Mouse (Mus musculus) gastrocnemius, adult 2 months (tissue): ENCODE results near the gene Nifk. TPM values are rescaled to one million over a fixed set of nuclear protein-coding genes. Genes with fewer than 3 reads are reported as not detected.
A peak's percentile ranks its signal among the peaks of the same experiment; 100 is the strongest.

Experiments
- DNase-seq: peaks from one replicate; pipeline ENCODE4 v3.0.0; 2022
- H3K27ac ChIP-seq: fragments of 200-600 bp; 2 replicates; pipeline ENCODE4 v1.8.1; 2022; ENCODE audit warnings: mild to moderate bottlenecking
- H3K4me3 ChIP-seq: fragments of 200-600 bp; 2 replicates; pipeline ENCODE4 v1.8.1; 2022; ENCODE audit warnings: mild to moderate bottlenecking, moderate library complexity
- CTCF ChIP-seq: fragments of 200-600 bp; IDR thresholded peaks from 2 replicates; pipeline ENCODE4 v1.8.1; 2022; ENCODE audit warnings: antibody characterized with exemption, mild to moderate bottlenecking, moderate library complexity
- intact Hi-C: fragments of 180-260 bp; cut with DNase I; formaldehyde crosslinking; loops from one replicate; pipeline ENCODE4 v1.15.1; 2025
- long read RNA-seq, 2 experiments: library from polyadenylated mRNA; stranded (forward); transcript quantifications; one replicate each; pipeline ENCODE4 v2.0.0; 2021
- total RNA-seq, 2 experiments: library from RNA; stranded (reverse); gene quantifications; 2 replicates each; pipeline ENCODE4 v1.2.3; 2021

Nifk gene
- 10 to 100 TPM; 16.1 to 21.3 TPM for total RNA-seq
- long read RNA-seq, experiment 1, transcript Nifk-201 (7 exons, 1,889 nt), result major isoform, 18 of 19 reads
- long read RNA-seq, experiment 1, partial matches to known transcripts, result 0 of 19 reads
- long read RNA-seq, experiment 1, other reads (novel, unspliced or antisense), result 1 of 19 reads
- long read RNA-seq, experiment 2, transcript Nifk-201 (7 exons, 1,889 nt), result major isoform, 31 of 35 reads
- long read RNA-seq, experiment 2, partial matches to known transcripts, result 2 of 35 reads
- long read RNA-seq, experiment 2, other reads (novel, unspliced or antisense), result 2 of 35 reads

DNA sequence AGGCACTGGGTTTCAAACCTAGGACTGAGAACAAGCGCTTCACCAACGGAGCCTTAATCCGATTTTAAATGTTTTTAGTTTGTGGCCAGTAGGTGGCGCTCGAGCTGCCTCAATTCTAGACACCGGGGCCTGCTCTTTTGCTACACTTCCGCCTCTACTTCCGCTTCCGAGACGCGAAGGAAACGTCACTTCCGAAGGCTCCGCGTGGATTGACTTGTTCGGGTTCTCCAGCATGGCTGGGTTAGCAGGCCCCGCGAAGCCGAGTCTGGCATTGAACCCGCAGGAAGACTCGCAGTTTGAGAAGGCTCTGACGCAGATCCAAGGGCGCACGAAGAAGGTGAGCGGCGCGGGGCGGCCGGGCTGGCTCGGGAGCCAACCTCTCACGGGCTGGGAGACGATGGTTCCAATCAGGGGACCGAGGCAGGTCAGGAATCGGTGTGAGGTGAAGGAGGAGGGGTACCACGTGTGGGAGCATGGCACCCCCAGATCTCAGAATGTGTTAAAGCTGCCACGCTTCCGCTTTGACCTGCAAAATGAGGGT is at the start of gene Nifk:
Gene Nifk, plus strand, starts transcription at position 179 of the 541 bp plus-strand sequence.
- intact Hi-C loops, result loop anchor here (5.0 kb wide), 4 partner anchors 66 to 176 kb away; partner anchors contain the start of gene Clasp1
- peak within 1 kb of the TSS; percentile 90 for H3K4me3 ChIP-seq
- TF ChIP-seq CTCF, result peak; percentile 89
- peak within 1 kb of the TSS; percentile 89 for H3K27ac ChIP-seq
- DNase-seq, result peak; percentile 93

GRCm38 (mm10) chr1:118275139-118275538 is 46.5 kb upstream of the Nifk start:
- TF ChIP-seq CTCF, result peak; percentile 40
- intact Hi-C loops, result no loop called here

GRCm38 (mm10) chr1:118292291-118292690 is 29.3 kb upstream of the Nifk start:
- no peak overlapping the region for H3K4me3 ChIP-seq
- no peak for DNase-seq
- intact Hi-C loops, result no loop called here
- no peak overlapping the region for H3K27ac ChIP-seq
- TF ChIP-seq CTCF, result no peak

More at GRCm38 (mm10) chr1:118275139-118275538, 46.5 kb upstream of the Nifk start:
- Histone ChIP-seq H3K27ac (no peak overlapping the region), H3K4me3 (no peak overlapping the region)
- DNase-seq, result no peak

DNA sequence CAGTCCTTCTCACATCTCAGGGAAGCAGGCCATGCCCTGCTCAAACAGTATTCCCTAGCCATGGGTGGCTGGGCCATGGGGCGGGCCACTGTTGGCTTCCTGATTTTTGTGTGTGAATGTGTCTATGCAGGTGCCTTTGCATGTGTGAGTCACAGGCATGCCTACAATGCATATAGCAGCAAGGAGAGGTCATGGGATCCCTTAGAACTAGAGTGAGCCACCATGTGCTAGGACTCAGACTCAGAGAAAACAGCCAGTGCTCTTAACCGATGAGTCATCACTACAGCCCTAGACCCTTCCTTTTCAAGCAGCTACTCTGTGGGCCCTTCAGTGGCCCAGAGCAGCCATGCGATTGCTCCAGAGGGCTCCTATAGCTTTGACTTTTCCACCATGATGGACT is 27.4 kb upstream of the Nifk start:
- no peak for DNase-seq
- intact Hi-C loops, result no loop called here

DNA sequence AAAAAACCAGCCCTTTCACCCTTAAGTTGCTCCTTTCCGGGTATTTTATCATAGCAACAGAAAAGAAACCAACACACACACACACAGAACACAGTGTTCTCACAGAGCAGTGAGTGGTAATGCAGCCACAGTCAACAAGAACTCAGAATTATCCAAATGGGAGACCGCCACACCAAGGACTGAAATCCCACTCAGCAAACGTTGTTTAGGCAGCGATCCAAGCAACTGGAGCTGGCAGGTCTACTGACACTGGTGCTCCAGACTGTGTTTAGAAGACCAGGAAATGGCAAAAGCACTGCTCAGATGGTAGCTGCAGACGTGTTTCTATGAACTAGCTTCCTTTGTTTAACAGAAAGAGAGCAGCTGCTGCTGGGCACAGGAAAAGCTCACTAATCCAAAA is 26.8 kb upstream of the Nifk start:
- no peak overlapping the region for H3K4me3 ChIP-seq
- no peak for TF ChIP-seq CTCF
- no peak for DNase-seq
- H3K27ac ChIP-seq, result no peak overlapping the region
- intact Hi-C loops, result no loop called here

More for the DNA sequence above, 27.4 kb upstream of the Nifk start:
- H3K27ac ChIP-seq, result no peak overlapping the region
- TF ChIP-seq CTCF, result no peak
- no peak overlapping the region for H3K4me3 ChIP-seq

DNA sequence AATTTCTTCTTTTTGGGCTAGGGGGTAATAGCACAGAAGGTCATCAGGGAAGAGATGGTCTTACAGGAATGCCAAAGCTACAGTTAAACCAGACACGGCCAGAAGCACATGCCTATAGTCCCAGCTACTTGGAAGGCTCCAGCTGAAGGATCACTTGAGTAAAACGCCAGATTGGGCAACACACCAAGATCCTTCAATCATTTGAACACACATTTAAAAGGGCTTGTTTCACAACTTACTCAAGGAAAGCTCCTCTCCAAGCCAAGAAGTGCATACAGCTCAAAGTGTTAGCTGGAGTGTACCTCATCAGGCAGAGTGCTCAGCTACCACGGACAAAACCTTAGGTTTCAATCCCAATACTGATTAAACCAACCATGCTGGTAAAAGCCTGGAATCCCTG is 25.0 kb upstream of the Nifk start:
- intact Hi-C loops, result no loop called here
- DNase-seq, result no peak
- no peak overlapping the region for H3K4me3 ChIP-seq
- H3K27ac ChIP-seq, result no peak overlapping the region
- no peak for TF ChIP-seq CTCF

- no peak for DNase-seq
- TF ChIP-seq CTCF, result no peak
- Histone ChIP-seq H3K27ac (no peak overlapping the region), H3K4me3 (no peak overlapping the region)
- intact Hi-C loops, result no loop called here
Measured at GRCm38 (mm10) chr1:118297719-118298118, 23.9 kb upstream of the Nifk start.

DNA sequence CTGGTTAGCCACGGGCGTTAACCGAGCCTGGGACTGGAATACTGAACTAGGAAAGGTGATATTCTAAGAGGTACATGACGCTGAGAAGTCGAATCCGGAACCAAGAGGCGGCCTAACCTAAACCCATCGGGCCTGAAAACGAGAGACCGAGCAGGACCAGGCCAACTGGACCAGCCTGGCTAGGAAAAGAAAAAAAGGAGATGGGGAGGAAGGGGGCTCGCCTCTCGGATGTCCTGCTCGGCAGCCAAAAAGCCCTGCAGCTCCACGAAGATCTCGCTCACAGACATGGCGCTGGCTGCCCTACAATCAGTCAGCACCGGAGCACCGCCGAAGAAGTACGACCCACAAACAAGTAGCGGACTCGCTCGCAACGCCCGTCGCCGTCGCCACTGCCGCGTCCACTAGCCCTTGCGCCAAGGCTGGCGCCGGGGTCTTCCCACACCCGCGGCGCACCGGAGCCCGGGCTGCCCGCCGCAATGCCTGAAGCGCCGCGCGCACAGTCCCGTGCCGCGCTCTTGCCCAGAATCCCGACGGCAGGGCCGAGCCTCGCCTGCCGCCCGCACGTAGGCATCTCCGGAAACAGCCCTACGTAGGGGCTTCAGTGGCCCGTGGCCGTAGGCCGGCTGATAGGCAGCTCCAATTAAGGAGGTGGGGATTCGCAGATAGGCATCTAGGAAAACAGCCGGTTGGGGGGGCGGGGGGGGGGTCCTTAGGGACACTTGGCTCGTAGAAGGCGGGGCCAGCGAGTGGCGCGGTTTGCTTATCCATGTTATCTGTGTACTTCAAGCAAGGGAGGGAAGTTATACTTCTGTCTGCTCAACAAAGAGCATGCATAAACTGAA is 10.6 kb upstream of the Nifk start:
- peak overlapping the region; percentile 74 for H3K4me3 ChIP-seq
- no peak for TF ChIP-seq CTCF
- DNase-seq, result peak; percentile 93
- H3K27ac ChIP-seq, result peak overlapping the region; percentile 99
- intact Hi-C loops, result no loop called here

DNA sequence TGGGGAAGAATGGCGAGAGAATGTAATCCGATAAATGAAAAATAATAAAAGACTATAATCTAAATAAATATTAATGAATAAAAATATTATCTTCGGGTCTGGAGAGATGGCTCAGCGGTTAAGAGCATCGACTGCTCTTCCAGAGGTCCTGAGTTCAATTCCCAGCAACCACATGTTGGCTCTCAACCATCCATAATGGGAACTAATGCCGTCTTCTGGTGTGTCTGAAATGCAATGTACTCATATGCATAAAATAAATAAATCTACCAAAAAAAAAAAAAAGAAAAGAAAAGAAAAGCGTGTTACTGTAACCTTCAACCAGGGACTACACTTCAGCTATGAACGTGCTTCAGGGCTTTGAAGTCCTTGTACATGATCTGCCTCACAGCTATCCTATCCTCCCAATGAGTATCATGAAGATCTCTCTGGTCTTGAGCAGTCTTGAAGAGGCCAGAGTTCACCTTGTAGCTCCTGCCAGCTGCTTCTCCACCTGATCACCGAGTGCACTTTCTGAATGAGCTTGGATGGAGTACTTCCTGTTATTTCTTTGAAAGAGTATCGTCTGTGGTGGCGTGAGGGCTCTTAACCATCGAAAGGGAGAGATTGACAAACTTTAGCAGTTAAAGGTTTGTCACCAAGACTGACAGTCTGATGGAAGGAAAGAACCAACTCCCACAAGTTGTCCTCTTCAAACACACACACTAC is 9.9 kb upstream of the Nifk start, which contains the start of gene Tsn:
Gene Tsn, minus strand, starts transcription at position 118 of the 705 bp plus-strand sequence.
- intact Hi-C loops, result no loop called here
- no peak for DNase-seq
- no peak for TF ChIP-seq CTCF
- peak within 1 kb of the TSS; percentile 74 for H3K4me3 ChIP-seq
- H3K27ac ChIP-seq, result peak within 1 kb of the TSS; percentile 99

GRCm38 (mm10) chr1:118320696-118321095 is 943 bp upstream of the Nifk start:
- intact Hi-C loops, result loop anchor here (5.0 kb wide), 4 partner anchors 67 to 177 kb away; partner anchors contain the start of gene Clasp1
- H3K27ac ChIP-seq, result no peak overlapping the region
- no peak overlapping the region for H3K4me3 ChIP-seq
- DNase-seq, result no peak
- peak; percentile 59 for TF ChIP-seq CTCF

GRCm38 (mm10) chr1:118334749-118335713 is 13.4 kb downstream of the Nifk start:
- DNase-seq, result no peak
- intact Hi-C loops, result loop anchor here (5.0 to 10.0 kb wide), 2 partner anchors 162 to 420 kb away; no protein-coding TSS in a partner anchor
- no peak for TF ChIP-seq CTCF
- Histone ChIP-seq H3K27ac (peak overlapping the region; percentile 8; the same call in 1 of the 2 replicates), H3K4me3 (no peak overlapping the region)
